Mouse (Mus musculus): Measurements from ENCODE around the gene Zfp324.

Gene Zfp324

GRCm38 (mm10) chr7:12966104-12966845 is 637 bp downstream of the Zfp324 start:
- peak; percentile 67 for DNase-seq (ENCODE audit: low spot score)

GRCm38 (mm10) chr7:12970906-12971305 is 5.3 kb downstream of the Zfp324 start:
- DNase-seq (ENCODE audit: low spot score): no peak

- DNase-seq (ENCODE audit: low spot score): peak; percentile 92
Measured at GRCm38 (mm10) chr7:12977682-12978389, 12.2 kb downstream of the Zfp324 start, which contains the start of gene Zfp446. Gene Zfp446, plus strand, starts transcription at chr7:12977848.

GRCm38 (mm10) chr7:12978931-12979722 is 13.5 kb downstream of the Zfp324 start:
- no peak for DNase-seq (ENCODE audit: low spot score)

GRCm38 (mm10) chr7:12979776-12980175 is 14.1 kb downstream of the Zfp324 start:
- no peak for DNase-seq (ENCODE audit: low spot score)

GRCm38 (mm10) chr7:12980291-12980690 is 14.7 kb downstream of the Zfp324 start:
- DNase-seq (ENCODE audit: low spot score): no peak

GRCm38 (mm10) chr7:12985724-12986123 is 20.1 kb downstream of the Zfp324 start:
- DNase-seq (ENCODE audit: low spot score): no peak

- DNase-seq (ENCODE audit: low spot score): no peak
Measured at GRCm38 (mm10) chr7:12986906-12987305, 21.3 kb downstream of the Zfp324 start.

- no peak for DNase-seq (ENCODE audit: low spot score)
Measured at GRCm38 (mm10) chr7:12987409-12988189, 22.0 kb downstream of the Zfp324 start.

- DNase-seq (ENCODE audit: low spot score): peak; percentile 29
Measured at GRCm38 (mm10) chr7:12992222-12992621, 26.6 kb downstream of the Zfp324 start.

- no peak for DNase-seq (ENCODE audit: low spot score)
Measured at GRCm38 (mm10) chr7:12993148-12993547, 27.5 kb downstream of the Zfp324 start.

GRCm38 (mm10) chr7:12995862-12996261 is 30.2 kb downstream of the Zfp324 start:
- DNase-seq (ENCODE audit: low spot score): no peak

GRCm38 (mm10) chr7:12997230-12997629 is 31.6 kb downstream of the Zfp324 start:
- no peak for DNase-seq (ENCODE audit: low spot score)

- DNase-seq (ENCODE audit: low spot score): no peak
Measured at GRCm38 (mm10) chr7:12998053-12998452, 32.4 kb downstream of the Zfp324 start, which contains the start of gene Slc27a5. Gene Slc27a5, minus strand, starts transcription at chr7:12998192.

GRCm38 (mm10) chr7:12998851-12999250 is 33.2 kb downstream of the Zfp324 start, which contains the start of gene Trim28:
Gene Trim28, plus strand, starts transcription at chr7:12999114.
- DNase-seq (ENCODE audit: low spot score): no peak

GRCm38 (mm10) chr7:13001584-13001983 is 35.9 kb downstream of the Zfp324 start:
- DNase-seq (ENCODE audit: low spot score): no peak

- DNase-seq (ENCODE audit: low spot score): no peak
Measured at GRCm38 (mm10) chr7:13003380-13003779, 37.7 kb downstream of the Zfp324 start.

- no peak for DNase-seq (ENCODE audit: low spot score)
Measured at GRCm38 (mm10) chr7:13006011-13006410, 40.4 kb downstream of the Zfp324 start.

GRCm38 (mm10) chr7:13006531-13006930 is 40.9 kb downstream of the Zfp324 start:
- DNase-seq (ENCODE audit: low spot score): no peak

- DNase-seq (ENCODE audit: low spot score): no peak
Measured at GRCm38 (mm10) chr7:13007341-13008092, 41.9 kb downstream of the Zfp324 start.

All from urinary bladder, postnatal 25 days (tissue).